Mouse (Mus musculus): ENCODE results near the gene Litaf. TPM values are rescaled to one million over a fixed set of nuclear protein-coding genes. Genes with fewer than 3 reads are reported as not detected.

The Litaf gene
- polyA plus RNA-seq, 1 experiment from 2014 or later: 28.9 TPM

- ATAC-seq: no peak
- Histone ChIP-seq H3K9ac (ENCODE audit: low read depth, low read length) (no peak overlapping the region), H3K27ac (ENCODE audit: low read depth, low read length) (peak overlapping the region; percentile 9; the same call in 1 of the 2 replicates), H3K9me3 (ENCODE audit: control insufficient read depth, low read length) (no peaks in the 10 kb centered on the region), H3K27me3 (replicated peaks; ENCODE audit: control insufficient read depth, insufficient read depth, low read length) (no peaks in the 10 kb centered on the region), H3K4me2 (ENCODE audit: low read length) (0 out of 2 replicates have a peak overlapping the region, but pooled peaks have one; percentile 13), H3K36me3 (ENCODE audit: control insufficient read depth, insufficient read depth, low read length) (peaks cover 9% of the 10 kb centered on the region; the same call in 1 of the 2 replicates), H3K4me1 (ENCODE audit: control insufficient read depth, insufficient read depth, low read depth, low read length) (peaks cover 67% of the 10 kb centered on the region), H3K4me3 (ENCODE audit: low read length) (no peak overlapping the region)
- WGBS: 83% methylated on average over 7 of the region's 7 CpGs
Measured at GRCm38 (mm10) chr16:11069710-11070420, 3.9 kb upstream of the Litaf start.

GRCm38 (mm10) chr16:11069271-11069670, 3.3 kb upstream of the Litaf start:
- Histone ChIP-seq H3K27me3 (replicated peaks; ENCODE audit: control insufficient read depth, insufficient read depth, low read length) (no peaks in the 10 kb centered on the region), H3K27ac (ENCODE audit: low read depth, low read length) (peak overlapping the region; percentile 9; the same call in 1 of the 2 replicates), H3K36me3 (ENCODE audit: control insufficient read depth, insufficient read depth, low read length) (peaks cover 8% of the 10 kb centered on the region; the same call in 1 of the 2 replicates), H3K4me3 (ENCODE audit: low read length) (no peak overlapping the region), H3K9me3 (ENCODE audit: control insufficient read depth, low read length) (no peaks in the 10 kb centered on the region), H3K4me1 (ENCODE audit: control insufficient read depth, insufficient read depth, low read depth, low read length) (peaks cover 67% of the 10 kb centered on the region), H3K4me2 (ENCODE audit: low read length) (peak overlapping the region; percentile 35; the same call in 1 of the 2 replicates), H3K9ac (ENCODE audit: low read depth, low read length) (0 out of 2 replicates have a peak overlapping the region, but pooled peaks have one; percentile 3)
- no peak for ATAC-seq
- WGBS: 73% methylated on average over 6 of the region's 6 CpGs

GRCm38 (mm10) chr16:11068666-11069065, 2.7 kb upstream of the Litaf start:
- H3K9me3 ChIP-seq (ENCODE audit: control insufficient read depth, low read length): no peaks in the 10 kb centered on the region
- 97% methylated on average over 3 of the region's 3 CpGs for WGBS
- no peak overlapping the region for H3K27ac ChIP-seq (ENCODE audit: low read depth, low read length)
- peaks cover 64% of the 10 kb centered on the region for H3K4me1 ChIP-seq (ENCODE audit: control insufficient read depth, insufficient read depth, low read depth, low read length)
- no peak overlapping the region for H3K4me3 ChIP-seq (ENCODE audit: low read length)
- ATAC-seq: no peak
- H3K9ac ChIP-seq (ENCODE audit: low read depth, low read length): no peak overlapping the region
- peaks cover 6% of the 10 kb centered on the region; the same call in 1 of the 2 replicates for H3K36me3 ChIP-seq (ENCODE audit: control insufficient read depth, insufficient read depth, low read length)
- no peaks in the 10 kb centered on the region for H3K27me3 ChIP-seq (replicated peaks; ENCODE audit: control insufficient read depth, insufficient read depth, low read length)
- H3K4me2 ChIP-seq (ENCODE audit: low read length): peak overlapping the region; percentile 82

GRCm38 (mm10) chr16:11066833-11067191, 855 bp upstream of the Litaf start:
- peak; percentile 41 for ATAC-seq
- Histone ChIP-seq H3K9me3 (ENCODE audit: control insufficient read depth, low read length) (no peaks in the 10 kb centered on the region), H3K27ac (ENCODE audit: low read depth, low read length) (peak overlapping the region; percentile 97), H3K36me3 (ENCODE audit: control insufficient read depth, insufficient read depth, low read length) (no peaks in the 10 kb centered on the region), H3K4me1 (ENCODE audit: control insufficient read depth, insufficient read depth, low read depth, low read length) (peaks cover 54% of the 10 kb centered on the region), H3K27me3 (replicated peaks; ENCODE audit: control insufficient read depth, insufficient read depth, low read length) (no peaks in the 10 kb centered on the region), H3K9ac (ENCODE audit: low read depth, low read length) (peak overlapping the region; percentile 92), H3K4me2 (ENCODE audit: low read length) (peak overlapping the region; percentile 82), H3K4me3 (ENCODE audit: low read length) (peak overlapping the region; percentile 65)
- WGBS: 0% methylated on average over 18 of the region's 22 CpGs

- Histone ChIP-seq H3K9ac (ENCODE audit: low read depth, low read length) (0 out of 2 replicates have a peak overlapping the region, but pooled peaks have one; percentile 65), H3K4me3 (ENCODE audit: low read length) (peak overlapping the region; percentile 65), H3K9me3 (ENCODE audit: control insufficient read depth, low read length) (no peaks in the 10 kb centered on the region), H3K27ac (ENCODE audit: low read depth, low read length) (peak overlapping the region; percentile 79), H3K36me3 (ENCODE audit: control insufficient read depth, insufficient read depth, low read length) (no peaks in the 10 kb centered on the region), H3K4me2 (ENCODE audit: low read length) (peak overlapping the region; percentile 69), H3K4me1 (ENCODE audit: control insufficient read depth, insufficient read depth, low read depth, low read length) (peaks cover 42% of the 10 kb centered on the region), H3K27me3 (replicated peaks; ENCODE audit: control insufficient read depth, insufficient read depth, low read length) (no peaks in the 10 kb centered on the region)
- 62% methylated on average over 5 of the region's 5 CpGs for WGBS
- 0 out of 2 replicates have a peak, but pooled peaks have one; percentile 3 for ATAC-seq
Measured at GRCm38 (mm10) chr16:11065431-11065830, 526 bp downstream of the Litaf start.

- Histone ChIP-seq H3K4me3 (ENCODE audit: low read length) (no peak overlapping the region), H3K9me3 (ENCODE audit: control insufficient read depth, low read length) (no peaks in the 10 kb centered on the region), H3K9ac (ENCODE audit: low read depth, low read length) (no peak overlapping the region), H3K4me1 (ENCODE audit: control insufficient read depth, insufficient read depth, low read depth, low read length) (peaks cover 36% of the 10 kb centered on the region), H3K27me3 (replicated peaks; ENCODE audit: control insufficient read depth, insufficient read depth, low read length) (no peaks in the 10 kb centered on the region), H3K4me2 (ENCODE audit: low read length) (no peak overlapping the region), H3K36me3 (ENCODE audit: control insufficient read depth, insufficient read depth, low read length) (no peaks in the 10 kb centered on the region), H3K27ac (ENCODE audit: low read depth, low read length) (no peak overlapping the region)
- WGBS: 82% methylated on average over 6 of the region's 6 CpGs
- no peak for ATAC-seq
Measured at GRCm38 (mm10) chr16:11064742-11065141, 1.2 kb downstream of the Litaf start.

- H3K9me3 ChIP-seq (ENCODE audit: control insufficient read depth, low read length): no peaks in the 10 kb centered on the region
- peaks cover 32% of the 10 kb centered on the region for H3K4me1 ChIP-seq (ENCODE audit: control insufficient read depth, insufficient read depth, low read depth, low read length)
- H3K27me3 ChIP-seq (replicated peaks; ENCODE audit: control insufficient read depth, insufficient read depth, low read length): no peaks in the 10 kb centered on the region
- no peak overlapping the region for H3K4me3 ChIP-seq (ENCODE audit: low read length)
- 89% methylated on average over 4 of the region's 4 CpGs for WGBS
- no peak overlapping the region for H3K4me2 ChIP-seq (ENCODE audit: low read length)
- ATAC-seq: no peak
- H3K36me3 ChIP-seq (ENCODE audit: control insufficient read depth, insufficient read depth, low read length): no peaks in the 10 kb centered on the region
- H3K27ac ChIP-seq (ENCODE audit: low read depth, low read length): no peak overlapping the region
- no peak overlapping the region for H3K9ac ChIP-seq (ENCODE audit: low read depth, low read length)
Measured at GRCm38 (mm10) chr16:11064341-11064740, 1.6 kb downstream of the Litaf start.

- H3K4me2 ChIP-seq (ENCODE audit: low read length): peak overlapping the region; percentile 20; the same call in 1 of the 2 replicates
- WGBS: 14% methylated on average over 13 of the region's 13 CpGs
Measured at GRCm38 (mm10) chr16:11062794-11063721, 2.9 kb downstream of the Litaf start.

GRCm38 (mm10) chr16:11060645-11061044, 5.3 kb downstream of the Litaf start, which contains the start of gene Snn:
Snn (plus strand) TSS chr16:11060945.
- Histone ChIP-seq H3K4me1 (ENCODE audit: control insufficient read depth, insufficient read depth, low read depth, low read length) (peaks cover 10% of the 10 kb centered on the region), H3K27me3 (replicated peaks; ENCODE audit: control insufficient read depth, insufficient read depth, low read length) (no peaks in the 10 kb centered on the region), H3K36me3 (ENCODE audit: control insufficient read depth, insufficient read depth, low read length) (no peaks in the 10 kb centered on the region), H3K9ac (ENCODE audit: low read depth, low read length) (no peak within 1 kb of the TSS), H3K4me3 (ENCODE audit: low read length) (no peak within 1 kb of the TSS), H3K4me2 (ENCODE audit: low read length) (no peak within 1 kb of the TSS), H3K27ac (ENCODE audit: low read depth, low read length) (no peak within 1 kb of the TSS), H3K9me3 (ENCODE audit: control insufficient read depth, low read length) (no peaks in the 10 kb centered on the region)
- 83% methylated on average over 4 of the region's 4 CpGs for WGBS
- no peak for ATAC-seq

More at GRCm38 (mm10) chr16:11062794-11063721, 2.9 kb downstream of the Litaf start:
- Histone ChIP-seq H3K36me3 (ENCODE audit: control insufficient read depth, insufficient read depth, low read length) (no peaks in the 10 kb centered on the region), H3K4me1 (ENCODE audit: control insufficient read depth, insufficient read depth, low read depth, low read length) (peaks cover 19% of the 10 kb centered on the region), H3K9ac (ENCODE audit: low read depth, low read length) (peak overlapping the region; percentile 44), H3K27me3 (replicated peaks; ENCODE audit: control insufficient read depth, insufficient read depth, low read length) (no peaks in the 10 kb centered on the region), H3K4me3 (ENCODE audit: low read length) (no peak overlapping the region), H3K9me3 (ENCODE audit: control insufficient read depth, low read length) (no peaks in the 10 kb centered on the region), H3K27ac (ENCODE audit: low read depth, low read length) (peak overlapping the region; percentile 44; the same call in 1 of the 2 replicates)
- no peak for ATAC-seq
